Mouse (Mus musculus): ENCODE results near the gene Lck. TPM values are rescaled to one million over a fixed set of nuclear protein-coding genes. Genes with fewer than 3 reads are reported as not detected.

The Lck gene
- polyA plus RNA-seq, 1 experiment = 2.5 TPM

- H3K4me1 ChIP-seq (ENCODE audit: control insufficient read depth, insufficient read depth, low read length) = peaks cover 17% of the 10 kb centered on the region
- TF ChIP-seq POLR2A (IDR thresholded peaks at IDR 0.05; ENCODE audit: control insufficient read depth, low read depth, low read length) (no peak), CTCF (IDR thresholded peaks at IDR 0.05; ENCODE audit: control insufficient read depth, insufficient read depth, insufficient replicate concordance, low read depth, low read length) (no peak)
- H3K4me3 ChIP-seq (ENCODE audit: control insufficient read depth, low read depth, low read length) = no peak overlapping the region
- H3K36me3 ChIP-seq (ENCODE audit: control insufficient read depth, insufficient read depth, low read length) = no peaks in the 10 kb centered on the region
- H3K27ac ChIP-seq (ENCODE audit: control insufficient read depth, insufficient read depth, low read depth, low read length) = no peak overlapping the region
- H3K27me3 ChIP-seq (ENCODE audit: control insufficient read depth, insufficient read depth, low read length) = no peaks in the 10 kb centered on the region
Measured at GRCm38 (mm10) chr4:129511413-129512096, 61.9 kb downstream of the Lck start.

GRCm38 (mm10) chr4:129510723-129511412, 62.6 kb downstream of the Lck start:
- TF ChIP-seq CTCF (IDR thresholded peaks at IDR 0.05; ENCODE audit: control insufficient read depth, insufficient read depth, insufficient replicate concordance, low read depth, low read length) (no peak), POLR2A (IDR thresholded peaks at IDR 0.05; ENCODE audit: control insufficient read depth, low read depth, low read length) (no peak)
- H3K27me3 ChIP-seq (ENCODE audit: control insufficient read depth, insufficient read depth, low read length) = no peaks in the 10 kb centered on the region
- H3K27ac ChIP-seq (ENCODE audit: control insufficient read depth, insufficient read depth, low read depth, low read length) = peak overlapping the region; percentile 55; the same call in 1 of the 2 replicates
- no peak overlapping the region for H3K4me3 ChIP-seq (ENCODE audit: control insufficient read depth, low read depth, low read length)
- no peaks in the 10 kb centered on the region for H3K36me3 ChIP-seq (ENCODE audit: control insufficient read depth, insufficient read depth, low read length)
- H3K4me1 ChIP-seq (ENCODE audit: control insufficient read depth, insufficient read depth, low read length) = peaks cover 17% of the 10 kb centered on the region

GRCm38 (mm10) chr4:129509650-129510049, 63.8 kb downstream of the Lck start:
- Histone ChIP-seq H3K4me3 (ENCODE audit: control insufficient read depth, low read depth, low read length) (no peak overlapping the region), H3K27ac (ENCODE audit: control insufficient read depth, insufficient read depth, low read depth, low read length) (peak overlapping the region; percentile 9; the same call in 1 of the 2 replicates), H3K36me3 (ENCODE audit: control insufficient read depth, insufficient read depth, low read length) (no peaks in the 10 kb centered on the region), H3K4me1 (ENCODE audit: control insufficient read depth, insufficient read depth, low read length) (peaks cover 17% of the 10 kb centered on the region), H3K27me3 (ENCODE audit: control insufficient read depth, insufficient read depth, low read length) (no peaks in the 10 kb centered on the region)
- no peak for TF ChIP-seq POLR2A (IDR thresholded peaks at IDR 0.05; ENCODE audit: control insufficient read depth, low read depth, low read length)
- no peak for TF ChIP-seq CTCF (IDR thresholded peaks at IDR 0.05; ENCODE audit: control insufficient read depth, insufficient read depth, insufficient replicate concordance, low read depth, low read length)

- TF ChIP-seq POLR2A (IDR thresholded peaks at IDR 0.05; ENCODE audit: control insufficient read depth, low read depth, low read length) (no peak), CTCF (IDR thresholded peaks at IDR 0.05; ENCODE audit: control insufficient read depth, insufficient read depth, insufficient replicate concordance, low read depth, low read length) (no peak)
- Histone ChIP-seq H3K27ac (ENCODE audit: control insufficient read depth, insufficient read depth, low read depth, low read length) (peak overlapping the region; percentile 45), H3K4me1 (ENCODE audit: control insufficient read depth, insufficient read depth, low read length) (peaks cover 16% of the 10 kb centered on the region), H3K4me3 (ENCODE audit: control insufficient read depth, low read depth, low read length) (no peak overlapping the region), H3K27me3 (ENCODE audit: control insufficient read depth, insufficient read depth, low read length) (no peaks in the 10 kb centered on the region), H3K36me3 (ENCODE audit: control insufficient read depth, insufficient read depth, low read length) (no peaks in the 10 kb centered on the region)
Measured at GRCm38 (mm10) chr4:129508834-129509600, 64.4 kb downstream of the Lck start.

GRCm38 (mm10) chr4:129508237-129508515, 65.3 kb downstream of the Lck start:
- Histone ChIP-seq H3K36me3 (ENCODE audit: control insufficient read depth, insufficient read depth, low read length) (no peaks in the 10 kb centered on the region), H3K27ac (ENCODE audit: control insufficient read depth, insufficient read depth, low read depth, low read length) (peak overlapping the region; percentile 76), H3K4me1 (ENCODE audit: control insufficient read depth, insufficient read depth, low read length) (peaks cover 17% of the 10 kb centered on the region), H3K4me3 (ENCODE audit: control insufficient read depth, low read depth, low read length) (no peak overlapping the region), H3K27me3 (ENCODE audit: control insufficient read depth, insufficient read depth, low read length) (no peaks in the 10 kb centered on the region)
- TF ChIP-seq POLR2A (IDR thresholded peaks at IDR 0.05; ENCODE audit: control insufficient read depth, low read depth, low read length) (no peak), CTCF (IDR thresholded peaks at IDR 0.05; ENCODE audit: control insufficient read depth, insufficient read depth, insufficient replicate concordance, low read depth, low read length) (no peak)

- Histone ChIP-seq H3K4me3 (ENCODE audit: control insufficient read depth, low read depth, low read length) (no peak overlapping the region), H3K4me1 (ENCODE audit: control insufficient read depth, insufficient read depth, low read length) (peaks cover 16% of the 10 kb centered on the region), H3K36me3 (ENCODE audit: control insufficient read depth, insufficient read depth, low read length) (no peaks in the 10 kb centered on the region), H3K27ac (ENCODE audit: control insufficient read depth, insufficient read depth, low read depth, low read length) (peak overlapping the region; percentile 76; the same call in 1 of the 2 replicates), H3K27me3 (ENCODE audit: control insufficient read depth, insufficient read depth, low read length) (no peaks in the 10 kb centered on the region)
- TF ChIP-seq CTCF (IDR thresholded peaks at IDR 0.05; ENCODE audit: control insufficient read depth, insufficient read depth, insufficient replicate concordance, low read depth, low read length) (no peak), POLR2A (IDR thresholded peaks at IDR 0.05; ENCODE audit: control insufficient read depth, low read depth, low read length) (no peak)
Measured at GRCm38 (mm10) chr4:129507434-129508236, 65.8 kb downstream of the Lck start.

Measured in testis, adult 2 months (tissue).